Mouse (Mus musculus): ENCODE data around the gene Xntrpc. TPM values are rescaled to one million over a fixed set of nuclear protein-coding genes. Genes with fewer than 3 reads are reported as not detected.

Xntrpc gene
- 0.16 and 0.18 TPM in 2 replicates for polyA plus RNA-seq (2012)

DNA sequence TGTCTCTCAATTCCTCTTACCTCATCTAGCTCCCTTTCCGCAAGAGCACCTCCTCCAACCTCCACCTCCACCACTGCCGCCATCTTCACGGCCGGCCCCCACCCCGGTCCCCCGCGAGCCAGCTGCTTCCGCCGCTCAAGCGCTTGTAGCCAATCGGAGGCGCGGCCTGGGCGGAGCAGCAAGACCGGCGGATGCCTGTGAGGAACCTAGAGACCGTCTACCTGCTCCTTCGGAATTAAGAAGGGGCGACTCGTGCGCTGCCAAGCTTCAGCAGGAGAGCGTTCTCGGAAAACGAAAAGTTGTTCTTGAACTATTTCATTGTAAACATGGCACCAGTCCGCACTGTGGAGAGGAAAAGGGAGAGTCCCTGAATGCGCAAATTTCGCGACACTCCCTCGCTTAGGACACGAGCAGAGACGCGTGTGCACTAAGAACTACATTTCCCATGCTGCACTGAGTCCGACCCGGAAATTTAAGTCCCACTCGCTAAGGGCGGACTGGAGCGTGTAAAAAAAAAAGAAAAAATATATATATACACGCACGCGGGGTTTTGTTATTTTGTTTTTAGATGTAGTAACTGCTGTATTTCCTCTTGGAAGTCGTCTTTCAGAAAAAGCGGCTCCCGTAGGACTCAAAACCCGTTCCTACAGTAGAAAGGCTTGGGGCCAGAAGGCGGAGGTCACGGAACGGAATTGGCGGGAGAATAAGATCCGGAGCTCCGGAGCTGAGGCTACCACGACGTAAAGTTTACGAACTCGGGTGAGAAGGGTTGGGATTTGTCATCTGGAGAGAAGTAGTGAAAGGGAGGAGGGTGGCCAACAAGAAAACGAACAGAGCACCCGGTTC, at the start of gene Xntrpc, which contains the start of the genes Rnf121 and Xndc1:
Gene Xntrpc (plus strand): TSS at position 668 of the 846 bp plus-strand sequence.
Gene Rnf121 (minus strand): TSS at position 424 of the 846 bp plus-strand sequence.
Gene Xndc1 (plus strand): TSS at position 466 of the 846 bp plus-strand sequence.
- no peak for TF ChIP-seq GATA1 (IDR thresholded peaks at IDR 0.05; ENCODE audit: low read length)

DNA sequence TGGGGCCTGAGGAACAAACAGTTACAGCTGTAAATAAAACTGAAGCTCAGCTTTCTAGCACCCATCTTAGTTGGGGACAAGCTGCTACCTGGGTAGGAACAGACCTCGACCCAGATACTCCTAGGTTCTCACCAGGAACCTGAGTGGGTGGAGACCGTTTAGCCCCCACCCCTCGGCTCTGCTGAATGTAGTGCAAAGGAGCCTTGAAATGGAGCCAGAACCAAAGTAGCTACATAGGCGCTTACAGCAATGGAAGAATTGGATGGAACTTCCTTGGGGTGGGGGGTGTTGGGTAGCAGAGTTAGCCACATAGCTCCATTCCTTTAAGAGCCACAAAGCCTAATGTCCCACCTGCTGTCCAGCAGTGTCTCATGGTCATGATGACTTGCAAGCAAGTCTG, 48.6 kb upstream of the Xntrpc start:
- no peak for TF ChIP-seq GATA1 (IDR thresholded peaks at IDR 0.05; ENCODE audit: low read length)

DNA sequence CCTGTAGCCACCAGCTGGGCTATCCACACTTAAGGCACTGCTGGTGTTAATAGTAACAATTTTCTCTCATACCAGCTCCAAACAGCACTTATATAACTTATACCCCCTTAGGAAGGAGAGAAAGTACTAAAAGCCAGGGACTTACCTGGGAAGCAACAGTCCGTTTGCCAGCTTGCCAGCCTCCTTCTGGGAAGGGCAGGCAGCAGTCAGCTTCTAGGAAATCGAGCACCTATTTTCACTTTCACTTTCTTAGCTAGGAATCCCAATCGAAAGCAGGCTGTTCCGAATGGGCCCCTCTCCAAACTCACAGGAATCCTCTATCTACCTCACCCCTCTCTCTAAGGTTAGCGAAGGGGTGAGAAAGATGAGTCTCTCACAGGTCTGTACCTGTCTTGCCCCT, 48.1 kb upstream of the Xntrpc start:
- TF ChIP-seq GATA1 (IDR thresholded peaks at IDR 0.05; ENCODE audit: low read length), result no peak

DNA sequence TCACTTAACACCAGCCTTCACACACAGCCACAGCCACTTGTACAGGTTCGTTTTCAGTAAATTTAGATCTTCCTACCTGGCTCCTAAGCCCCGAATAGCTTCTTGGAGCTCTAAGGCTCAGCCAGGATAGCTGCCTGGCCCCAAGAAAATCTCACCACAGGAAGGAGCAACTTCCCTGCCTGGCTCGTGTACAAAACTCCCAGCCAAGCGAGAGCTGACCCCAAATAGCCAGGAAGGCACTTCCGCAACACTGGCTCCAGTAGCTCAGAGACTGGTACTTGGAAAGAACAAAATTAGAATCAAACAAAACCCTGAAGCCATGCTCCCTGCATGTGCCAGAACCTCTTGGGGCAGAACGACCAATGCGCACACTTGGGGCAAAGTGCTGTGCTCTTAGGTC, 47.5 kb upstream of the Xntrpc start:
- TF ChIP-seq GATA1 (IDR thresholded peaks at IDR 0.05; ENCODE audit: low read length), result no peak

DNA sequence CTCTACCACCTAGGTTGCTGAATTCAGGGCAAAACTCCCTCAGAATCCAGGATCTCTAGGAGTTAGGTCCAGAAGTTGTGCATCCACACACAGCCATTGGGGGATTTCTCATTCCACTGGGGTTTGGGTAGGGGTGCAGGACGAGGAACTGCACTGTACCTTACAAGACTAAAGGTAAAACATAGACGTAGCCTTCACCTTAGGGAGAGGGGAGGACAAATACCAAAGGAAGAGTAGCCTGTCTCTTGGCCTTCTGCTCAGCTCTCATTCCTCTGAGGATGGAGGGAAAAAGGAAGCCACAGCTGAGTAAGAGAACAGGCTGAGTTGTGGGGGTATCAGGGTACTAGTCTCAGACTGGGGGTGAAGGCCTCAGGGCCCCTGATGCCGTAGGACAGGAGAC, 46.9 kb upstream of the Xntrpc start, which contains the start of gene Il18bp:
Gene Il18bp (minus strand): TSS at position 101 of the 400 bp plus-strand sequence.
- TF ChIP-seq GATA1 (IDR thresholded peaks at IDR 0.05; ENCODE audit: low read length), result no peak

DNA sequence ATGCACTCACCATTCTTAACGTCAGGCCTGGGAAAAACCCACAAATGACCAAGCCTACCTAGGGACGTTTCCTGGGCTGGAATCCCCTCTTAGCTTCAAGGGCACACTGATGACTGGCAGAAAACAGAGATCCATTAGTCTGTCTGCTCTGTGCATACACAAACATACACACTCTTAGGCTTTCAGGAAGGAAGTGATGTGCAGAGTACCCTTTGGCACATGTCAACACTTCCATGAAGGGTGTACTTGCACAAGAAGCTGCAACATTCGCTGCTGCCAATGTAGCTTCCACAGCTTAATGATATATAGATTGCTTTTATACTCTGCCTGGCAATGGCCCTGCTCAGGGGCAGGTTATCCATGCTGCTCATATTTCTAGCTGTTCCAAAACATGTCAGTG, 46.2 kb upstream of the Xntrpc start:
- no peak for TF ChIP-seq GATA1 (IDR thresholded peaks at IDR 0.05; ENCODE audit: low read length)

DNA sequence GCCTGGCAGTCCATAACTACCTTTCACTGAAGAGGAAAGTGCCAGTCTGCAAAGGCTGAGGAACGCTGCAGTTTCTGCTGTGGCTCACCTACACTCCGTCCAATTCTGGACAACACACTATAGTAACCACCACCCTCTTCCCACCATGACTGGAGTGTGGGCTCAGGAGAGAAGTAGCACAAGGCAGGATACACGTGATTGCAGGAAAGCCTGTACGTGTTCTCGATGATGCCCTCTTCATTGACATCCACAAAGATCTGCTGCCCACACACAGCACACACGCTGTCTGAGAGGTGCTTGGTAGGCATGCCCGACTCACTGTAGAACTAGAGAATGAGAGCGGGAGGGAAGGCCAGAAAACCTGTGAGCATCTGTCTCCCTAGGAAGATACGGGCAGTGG, 41.7 kb upstream of the Xntrpc start:
- no peak for TF ChIP-seq GATA1 (IDR thresholded peaks at IDR 0.05; ENCODE audit: low read length)

DNA sequence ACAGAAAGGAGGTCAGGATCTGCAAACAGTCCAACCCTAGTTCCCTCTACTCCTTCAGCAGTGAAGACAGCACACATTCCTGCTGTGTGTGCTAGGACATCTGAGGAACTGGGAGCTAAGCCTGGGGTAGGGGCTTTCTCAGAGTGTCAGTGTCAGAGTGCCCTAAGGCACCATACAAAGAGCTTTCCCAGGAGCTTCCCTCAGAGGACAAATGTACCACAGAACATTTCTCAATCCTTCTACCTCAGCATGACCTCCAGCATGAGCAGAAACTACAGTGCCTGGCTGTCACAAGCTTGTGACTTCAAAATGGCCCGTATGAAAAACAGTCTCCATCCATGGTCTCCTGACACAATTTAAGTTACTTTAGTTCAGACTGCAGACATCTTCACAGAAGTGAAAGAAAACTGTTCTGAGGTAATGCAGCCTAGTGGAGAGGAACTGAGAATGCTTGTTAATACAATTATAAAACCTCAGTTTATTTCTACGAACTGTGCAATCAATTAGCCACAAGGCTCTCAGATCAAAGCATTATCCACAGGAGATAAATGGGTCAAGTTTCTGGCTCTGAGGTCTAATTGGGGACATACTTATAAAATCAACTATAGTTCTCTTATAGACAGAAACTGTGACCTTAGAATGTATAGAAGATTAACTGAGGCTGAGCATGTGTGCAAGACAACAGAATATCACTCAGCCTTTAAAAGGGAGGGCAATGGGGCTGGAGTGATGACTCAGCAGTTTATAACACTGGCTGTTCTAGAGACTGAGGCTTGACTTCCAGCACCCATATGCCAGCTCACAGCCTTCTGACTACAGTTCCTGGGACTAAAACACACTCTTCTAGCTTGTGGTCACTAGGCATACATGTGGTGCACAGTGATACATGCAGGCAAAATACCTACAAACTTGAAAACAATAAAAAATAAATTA, 40.1 kb upstream of the Xntrpc start:
- TF ChIP-seq GATA1 (IDR thresholded peaks at IDR 0.05; ENCODE audit: low read length), result no peak

DNA sequence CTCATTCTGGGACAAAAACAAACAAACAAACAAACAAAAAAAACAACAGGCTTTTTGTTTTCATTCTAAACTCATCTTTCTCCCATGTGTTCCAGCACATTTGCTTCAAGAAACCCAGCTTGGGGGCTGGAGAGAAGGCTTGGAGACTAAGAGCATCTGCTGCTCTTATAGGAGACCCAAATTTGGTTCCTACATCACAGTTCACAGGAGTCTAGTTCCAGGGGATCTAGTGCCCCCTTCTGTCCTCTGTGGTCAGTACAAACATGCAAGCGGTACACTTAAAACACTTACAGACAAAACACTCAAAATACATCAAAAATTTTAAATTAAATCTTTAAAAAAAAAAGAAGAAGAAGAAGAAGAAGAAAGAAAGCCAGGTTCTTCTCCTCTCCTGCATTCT, 30.6 kb upstream of the Xntrpc start:
- TF ChIP-seq GATA1 (IDR thresholded peaks at IDR 0.05; ENCODE audit: low read length), result no peak

DNA sequence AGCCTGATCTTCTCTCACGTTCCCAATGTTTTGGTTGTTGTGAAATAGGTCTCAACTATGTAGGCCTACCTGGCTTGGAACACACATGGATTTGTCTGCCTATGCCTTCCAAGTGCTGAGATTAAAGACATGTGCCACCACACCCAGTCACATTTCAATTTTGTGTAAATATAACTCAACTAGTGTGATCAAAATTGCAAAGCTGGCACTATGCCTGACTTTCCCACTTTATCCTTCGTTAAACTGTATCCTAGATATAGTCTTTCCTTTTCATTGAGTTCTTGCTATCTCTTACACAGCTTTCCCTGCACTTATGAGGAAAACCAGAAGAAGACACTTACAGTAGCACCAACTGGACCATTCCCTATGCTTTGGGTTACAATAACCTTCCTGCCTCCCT, 30.0 kb upstream of the Xntrpc start:
- TF ChIP-seq GATA1 (IDR thresholded peaks at IDR 0.05; ENCODE audit: low read length), result no peak

DNA sequence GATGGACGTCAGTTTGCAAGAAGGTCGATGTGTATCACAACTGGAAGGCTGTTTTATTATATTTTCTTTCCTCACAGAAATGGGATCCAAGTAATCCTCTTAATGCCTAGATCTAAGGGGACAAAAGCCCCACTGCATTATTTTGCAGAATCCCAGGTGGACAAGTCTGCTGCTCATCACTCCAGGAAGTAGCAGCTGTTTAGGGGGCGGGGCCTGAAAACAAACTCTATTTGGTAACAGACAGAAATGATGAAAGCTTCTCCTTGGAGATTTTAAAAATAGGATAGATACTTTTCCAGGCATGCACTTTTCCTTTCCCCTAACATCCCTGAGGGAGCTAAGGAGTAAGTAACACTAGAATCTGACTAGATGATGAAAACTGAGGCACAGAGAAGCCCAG, 28.2 kb upstream of the Xntrpc start:
- no peak for TF ChIP-seq GATA1 (IDR thresholded peaks at IDR 0.05; ENCODE audit: low read length)

DNA sequence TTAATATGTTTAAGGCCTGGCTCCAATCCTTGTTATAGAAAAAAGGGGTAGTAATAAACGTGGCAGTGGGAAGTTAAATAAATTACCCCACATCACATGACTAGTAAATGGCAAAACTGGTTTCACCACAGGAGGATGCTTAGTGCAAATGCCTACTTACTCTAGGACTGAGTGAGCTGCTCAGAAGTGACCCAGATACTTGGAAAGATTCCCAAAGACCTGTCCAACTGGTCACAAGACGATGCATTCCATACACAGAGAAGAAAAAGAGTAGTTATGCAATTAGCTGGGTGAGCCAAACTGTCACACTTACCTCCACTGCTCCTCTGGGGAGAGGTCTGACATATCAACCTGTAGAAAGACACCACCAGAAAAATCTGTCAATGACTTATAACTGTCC, 23.2 kb upstream of the Xntrpc start:
- TF ChIP-seq GATA1 (IDR thresholded peaks at IDR 0.05; ENCODE audit: low read length), result no peak

DNA sequence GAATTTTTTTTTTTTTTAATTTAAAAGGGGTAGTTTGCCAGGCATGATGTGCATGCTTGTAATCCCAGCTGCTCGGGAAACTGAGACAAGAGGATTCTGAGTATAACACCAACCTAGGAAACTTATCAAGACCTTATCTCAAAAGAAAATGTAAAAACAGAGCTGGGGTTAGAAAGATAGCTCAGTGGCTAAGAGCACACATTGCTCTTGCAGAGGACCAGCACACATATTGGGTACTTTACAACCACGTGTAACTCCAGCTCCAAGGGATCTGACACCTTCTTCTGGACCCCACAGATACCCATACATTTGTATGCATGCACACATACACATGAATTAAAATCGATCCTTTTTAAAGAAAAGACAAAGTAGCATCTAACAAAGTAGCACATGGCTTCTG, 4.2 kb upstream of the Xntrpc start:
- TF ChIP-seq GATA1 (IDR thresholded peaks at IDR 0.05; ENCODE audit: low read length), result no peak

DNA sequence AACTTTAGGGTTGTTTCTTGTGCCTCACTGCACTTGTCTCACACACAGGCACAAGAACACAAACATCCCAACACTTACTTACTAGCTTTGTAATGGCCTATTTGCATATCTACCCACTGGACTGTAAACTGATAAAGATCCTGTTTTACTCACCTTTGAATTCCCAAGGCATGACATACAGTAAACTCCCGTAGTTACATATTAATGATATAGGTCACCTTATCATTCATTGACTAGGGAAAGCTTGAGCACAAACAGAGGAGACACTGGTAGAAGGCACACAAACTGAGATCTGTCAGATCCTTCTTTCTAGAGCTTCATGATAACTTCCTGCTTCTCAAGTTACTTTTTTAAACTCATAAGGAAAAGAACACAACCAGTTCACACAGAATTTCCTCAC, 3.3 kb upstream of the Xntrpc start:
- TF ChIP-seq GATA1 (IDR thresholded peaks at IDR 0.05; ENCODE audit: low read length), result no peak

DNA sequence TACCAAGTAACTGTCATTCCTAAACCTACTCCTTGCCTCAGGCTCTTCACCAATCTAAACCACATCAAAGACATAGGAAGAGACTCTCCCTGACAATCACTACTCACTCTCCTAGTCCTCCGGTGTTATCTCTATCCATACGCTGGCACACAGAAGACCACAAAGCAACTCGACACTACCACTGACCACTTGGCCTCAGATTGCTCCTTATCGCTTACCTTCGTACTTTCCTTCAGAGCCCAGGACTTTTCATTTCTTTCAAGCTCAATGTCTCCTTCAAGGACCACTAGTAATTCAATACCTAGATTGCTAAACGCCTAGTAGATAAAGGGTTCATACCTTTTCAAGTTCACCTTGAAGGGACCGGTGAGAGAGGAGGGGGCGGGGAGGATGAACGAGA, 1.6 kb upstream of the Xntrpc start:
- peak; percentile 72 for TF ChIP-seq GATA1 (IDR thresholded peaks at IDR 0.05; ENCODE audit: low read length)

DNA sequence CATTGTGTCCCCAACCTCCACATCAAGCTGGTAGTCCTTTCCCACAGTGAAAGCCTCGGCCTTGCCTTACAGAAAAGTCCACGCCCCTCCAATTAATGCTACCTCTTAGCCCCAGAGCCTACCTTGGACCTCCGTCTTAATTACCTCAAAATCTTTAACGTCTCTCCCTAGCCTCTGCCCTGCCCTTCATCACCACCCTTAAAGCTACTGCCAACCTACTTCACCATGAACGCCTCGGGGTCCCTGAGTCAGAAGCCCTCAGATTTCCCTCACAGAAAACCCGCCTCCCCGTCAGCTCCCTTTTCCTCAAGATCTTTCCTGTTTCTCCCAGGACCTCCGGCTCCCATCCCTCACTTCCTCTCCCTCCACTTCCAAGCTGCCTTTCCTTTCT, 863 bp upstream of the Xntrpc start:
- no peak for TF ChIP-seq GATA1 (IDR thresholded peaks at IDR 0.05; ENCODE audit: low read length)
